Mouse (Mus musculus) brain, embryonic 14.5 days (tissue): ENCODE data around the gene Creld1.

Source experiments
- CTCF ChIP-seq: fragments of 200-500 bp; IDR thresholded peaks from 2 replicates; pipeline ENCODE4 v1.5.1; 2012; ENCODE audit warnings: inconsistent platforms, mild to moderate bottlenecking, moderate library complexity, borderline replicate concordance; ENCODE audit not compliant: insufficient read depth, insufficient read length; ENCODE audit errors: extremely low read depth
- POLR2A ChIP-seq: fragments of 200-500 bp; IDR thresholded peaks from 2 replicates; pipeline ENCODE4 v1.6.1; 2012; ENCODE audit warnings: mild to moderate bottlenecking, inconsistent platforms, borderline replicate concordance; ENCODE audit not compliant: poor library complexity, insufficient read depth, insufficient read length, severe bottlenecking; ENCODE audit errors: extremely low read depth

DNA sequence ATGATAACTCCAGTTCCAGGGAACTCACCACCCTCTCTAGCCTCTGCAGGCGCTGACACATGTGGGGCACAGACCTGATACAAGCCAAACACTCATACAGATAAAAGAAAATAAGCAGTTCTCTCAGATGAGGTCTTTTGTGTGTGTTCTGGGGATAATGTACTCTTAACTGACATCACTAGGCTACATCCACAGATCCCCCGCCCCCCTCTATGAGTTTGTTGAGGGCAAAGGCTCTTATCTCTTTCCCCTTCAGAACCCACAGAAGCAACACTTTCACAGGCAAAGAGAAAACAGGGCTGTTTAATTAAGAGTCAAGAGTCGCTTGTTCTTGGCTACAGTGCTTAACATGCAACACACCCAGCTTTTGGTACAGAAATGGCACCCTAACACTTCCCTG, 31.5 kb downstream of the Creld1 start:
- TF ChIP-seq CTCF (no peak), POLR2A (no peak)
